Mouse (Mus musculus) heart, embryonic 10.5 days (tissue): Measurements from ENCODE around the gene Mrps6. TPM values are rescaled to one million over a fixed set of nuclear protein-coding genes. Genes with fewer than 3 reads are reported as not detected.

ENCODE experiments used
- DNase-seq: peaks from one replicate; pipeline ENCODE4 v3.0.0-alpha.2; 2017; ENCODE audit warnings: low spot score
- H3K27ac ChIP-seq: fragments of 300-500 bp; sonication (generic); 2 replicates; pipeline ENCODE4 v1.5.1; 2016; ENCODE audit warnings: mild to moderate bottlenecking
- H3K27me3 ChIP-seq: fragments of 300-500 bp; sonication (generic); 2 replicates; pipeline ENCODE4 v1.6.1; 2016; ENCODE audit warnings: mild to moderate bottlenecking; ENCODE audit not compliant: poor library complexity, insufficient read depth, severe bottlenecking
- H3K36me3 ChIP-seq: fragments of 300-500 bp; sonication (generic); 2 replicates; pipeline ENCODE4 v1.6.1; 2016; ENCODE audit warnings: mild to moderate bottlenecking, moderate library complexity
- H3K4me1 ChIP-seq: fragments of 300-500 bp; sonication (generic); 2 replicates; pipeline ENCODE4 v1.6.1; 2016; ENCODE audit warnings: mild to moderate bottlenecking
- H3K4me3 ChIP-seq: fragments of 300-500 bp; sonication (generic); 2 replicates; pipeline ENCODE4 v1.5.1; 2016; ENCODE audit warnings: mild to moderate bottlenecking, moderate library complexity
- H3K9me3 ChIP-seq: fragments of 300-500 bp; sonication (generic); 2 replicates; pipeline ENCODE4 v1.6.1; 2016; ENCODE audit warnings: mild to moderate bottlenecking, moderate library complexity
- WGBS: fragments of 180-500 bp; shearing (Covaris S2); methylation state at CpG from one replicate; pipeline ENCODE4 v1.1.7; 2016; 5-methylcytosine and 5-hydroxymethylcytosine counted together
- polyA plus RNA-seq: library from polyadenylated mRNA; unstranded; fragments of >200 nt; fragmentation: Nextera tagmentation; extraction: Ambion mirVana; gene quantifications from 2 replicates; pipeline ENCODE4 v1.2.1, GENCODE M21; 2016

Gene Mrps6
- polyA plus RNA-seq, 1 experiment from 2014 or later = 119 TPM

GRCm38 (mm10) chr16:92140328-92140727 lies 82.3 kb downstream of the Mrps6 start:
- no peak overlapping the region for H3K4me3 ChIP-seq
- no peaks in the 10 kb centered on the region for H3K27me3 ChIP-seq
- WGBS = 71% methylated on average over 9 of the region's 9 CpGs
- no peaks in the 10 kb centered on the region for H3K9me3 ChIP-seq
- H3K36me3 ChIP-seq = no peaks in the 10 kb centered on the region
- peak; percentile 68 for DNase-seq
- 0 out of 2 replicates have a peak overlapping the region, but pooled peaks have one; percentile 13 for H3K27ac ChIP-seq
- peaks cover 13% of the 10 kb centered on the region for H3K4me1 ChIP-seq

- no peak overlapping the region for H3K4me3 ChIP-seq
- 94% methylated on average over 12 of the region's 12 CpGs for WGBS
- H3K27me3 ChIP-seq = no peaks in the 10 kb centered on the region
- H3K36me3 ChIP-seq = no peaks in the 10 kb centered on the region
- peaks cover 13% of the 10 kb centered on the region for H3K4me1 ChIP-seq
- DNase-seq = no peak
- H3K27ac ChIP-seq = no peak overlapping the region
- H3K9me3 ChIP-seq = no peaks in the 10 kb centered on the region
Measured at GRCm38 (mm10) chr16:92141021-92141420, 83.0 kb downstream of the Mrps6 start.

GRCm38 (mm10) chr16:92142426-92143012 lies 84.4 kb downstream of the Mrps6 start:
- no peaks in the 10 kb centered on the region for H3K9me3 ChIP-seq
- no peaks in the 10 kb centered on the region for H3K36me3 ChIP-seq
- DNase-seq = no peak
- H3K27ac ChIP-seq = no peak overlapping the region
- peaks cover 13% of the 10 kb centered on the region for H3K4me1 ChIP-seq
- WGBS = 79% methylated on average over 9 of the region's 9 CpGs
- no peaks in the 10 kb centered on the region for H3K27me3 ChIP-seq
- H3K4me3 ChIP-seq = no peak overlapping the region

GRCm38 (mm10) chr16:92147631-92148366 lies 89.7 kb downstream of the Mrps6 start:
- no peaks in the 10 kb centered on the region for H3K9me3 ChIP-seq
- H3K27ac ChIP-seq = no peak overlapping the region
- H3K36me3 ChIP-seq = no peaks in the 10 kb centered on the region
- no peaks in the 10 kb centered on the region for H3K27me3 ChIP-seq
- no peak for DNase-seq
- 0 out of 2 replicates have a peak, but pooled peaks cover 3% of the 10 kb centered on the region for H3K4me1 ChIP-seq
- H3K4me3 ChIP-seq = no peak overlapping the region
- WGBS = 91% methylated on average over 12 of the region's 12 CpGs

GRCm38 (mm10) chr16:92148367-92148728 lies 90.3 kb downstream of the Mrps6 start:
- H3K27me3 ChIP-seq = no peaks in the 10 kb centered on the region
- 79% methylated on average over 2 of the region's 2 CpGs for WGBS
- DNase-seq = no peak

GRCm38 (mm10) chr16:92150975-92151374 lies 92.9 kb downstream of the Mrps6 start:
- no peak for DNase-seq
- Histone ChIP-seq H3K9me3 (no peaks in the 10 kb centered on the region), H3K27me3 (0 out of 2 replicates have a peak, but pooled peaks cover 4% of the 10 kb centered on the region), H3K27ac (no peak overlapping the region), H3K36me3 (no peaks in the 10 kb centered on the region), H3K4me1 (0 out of 2 replicates have a peak, but pooled peaks cover 3% of the 10 kb centered on the region), H3K4me3 (no peak overlapping the region)
- 68% methylated on average over 4 of the region's 4 CpGs for WGBS

More at GRCm38 (mm10) chr16:92148367-92148728, 90.3 kb downstream of the Mrps6 start:
- H3K27ac ChIP-seq = no peak overlapping the region
- H3K9me3 ChIP-seq = no peaks in the 10 kb centered on the region
- no peaks in the 10 kb centered on the region for H3K36me3 ChIP-seq
- H3K4me3 ChIP-seq = no peak overlapping the region
- 0 out of 2 replicates have a peak, but pooled peaks cover 3% of the 10 kb centered on the region for H3K4me1 ChIP-seq

- no peak for DNase-seq
- Histone ChIP-seq H3K36me3 (no peaks in the 10 kb centered on the region), H3K27ac (peak overlapping the region; percentile 89), H3K9me3 (no peaks in the 10 kb centered on the region), H3K4me3 (peak overlapping the region; percentile 68), H3K27me3 (0 out of 2 replicates have a peak, but pooled peaks cover 15% of the 10 kb centered on the region), H3K4me1 (peaks cover 20% of the 10 kb centered on the region)
- WGBS = 4% methylated on average over 14 of the region's 14 CpGs
Measured at GRCm38 (mm10) chr16:92158021-92158455, 100.0 kb downstream of the Mrps6 start.

GRCm38 (mm10) chr16:92158461-92159091 lies 100.5 kb downstream of the Mrps6 start:
- 2% methylated on average over 30 of the region's 30 CpGs for WGBS
- Histone ChIP-seq H3K27me3 (0 out of 2 replicates have a peak, but pooled peaks cover 15% of the 10 kb centered on the region), H3K4me1 (peaks cover 20% of the 10 kb centered on the region), H3K4me3 (peak overlapping the region; percentile 68), H3K36me3 (no peaks in the 10 kb centered on the region), H3K27ac (peak overlapping the region; percentile 89), H3K9me3 (no peaks in the 10 kb centered on the region)
- DNase-seq = peak; percentile 88

- H3K27ac ChIP-seq = peak overlapping the region; percentile 89
- no peak for DNase-seq
- H3K36me3 ChIP-seq = no peaks in the 10 kb centered on the region
- H3K4me1 ChIP-seq = peaks cover 20% of the 10 kb centered on the region
- WGBS = 32% methylated on average over 6 of the region's 6 CpGs
- 0 out of 2 replicates have a peak, but pooled peaks cover 15% of the 10 kb centered on the region for H3K27me3 ChIP-seq
- peak overlapping the region; percentile 68 for H3K4me3 ChIP-seq
- H3K9me3 ChIP-seq = no peaks in the 10 kb centered on the region
Measured at GRCm38 (mm10) chr16:92159114-92159513, 101.0 kb downstream of the Mrps6 start.

Other genes with a start within 250 kb of the Mrps6 start
- 0.21 TPM in 1 of 2 replicates, not detected in the other for gene Gm49711, start within 50 bp of the Mrps6 start, polyA plus RNA-seq
- gene Slc5a3, start 52 bp downstream of the Mrps6 start, polyA plus RNA-seq = 6.0 and 7.0 TPM in 2 replicates
- 0.95 and 2.0 TPM in 2 replicates for gene Kcne2, start 234.1 kb downstream of the Mrps6 start, polyA plus RNA-seq
- gene Smim11, start 243.0 kb downstream of the Mrps6 start, polyA plus RNA-seq = 114 and 117 TPM in 2 replicates